Mouse (Mus musculus): ENCODE data around the gene Uncx. TPM values are rescaled to one million over a fixed set of nuclear protein-coding genes. Genes with fewer than 3 reads are reported as not detected.

Gene Uncx
- total RNA-seq (2012; rRNA removed) (not detected in 2 replicates), total RNA-seq (2014; rRNA removed) (not detected in 2 replicates), polyA plus RNA-seq (2012; ENCODE audit: insufficient read length, low read depth) (not detected in 2 replicates)

GRCm38 (mm10) chr5:139543214-139543613 is at the start of gene Uncx:
Gene Uncx, plus strand, starts transcription at chr5:139543494.
- TF ChIP-seq NELFE (IDR thresholded peaks at IDR 0.05; ENCODE audit: low read depth, low read length) (no peak), BHLHE40 (IDR thresholded peaks at IDR 0.05; ENCODE audit: low read depth, low read length) (no peak), EP300 (IDR thresholded peaks at IDR 0.05; ENCODE audit: low read length) (no peak), GABPA (IDR thresholded peaks at IDR 0.05; ENCODE audit: insufficient replicate concordance, low read depth, low read length) (no peak), NRF1 (IDR thresholded peaks at IDR 0.05; ENCODE audit: low read depth, low read length) (no peak), MXI1 (IDR thresholded peaks at IDR 0.05; ENCODE audit: low read depth, low read length) (no peak), CHD1 (IDR thresholded peaks at IDR 0.05; ENCODE audit: low read depth, low read length) (no peak), MEF2A (IDR thresholded peaks at IDR 0.05; ENCODE audit: borderline replicate concordance, low read depth, low read length) (no peak), KAT2A (IDR thresholded peaks at IDR 0.05; ENCODE audit: insufficient replicate concordance, low read length) (no peak), TCF12 (IDR thresholded peaks at IDR 0.05; ENCODE audit: low read depth, low read length) (no peak), ZMIZ1 (IDR thresholded peaks at IDR 0.05; ENCODE audit: low read depth, low read length) (no peak), MAFK (IDR thresholded peaks at IDR 0.05; ENCODE audit: insufficient replicate concordance, low read length) (no peak), JUN (IDR thresholded peaks at IDR 0.05; ENCODE audit: insufficient read depth, low read depth, low read length) (no peak), CHD2 (IDR thresholded peaks at IDR 0.05; ENCODE audit: low read length) (no peak), IRF4 (IDR thresholded peaks at IDR 0.05; ENCODE audit: low read depth, low read length) (no peak), MAZ (IDR thresholded peaks at IDR 0.05; ENCODE audit: low read depth, low read length) (no peak), ZNF384 (IDR thresholded peaks at IDR 0.05; ENCODE audit: low read depth, low read length) (no peak)
- Histone ChIP-seq H3K4me3 (replicated peaks in 1 of 3; ENCODE audit: low read depth in 2 of 3, low read length in 2 of 3, poor library complexity in 1 of 3) (no peak within 1 kb of the TSS), H3K79me2 (replicated peaks; ENCODE audit: control insufficient read depth, extremely low read depth, insufficient read depth, poor library complexity, severe bottlenecking) (no peaks in the 10 kb centered on the region), H3K9ac (ENCODE audit: insufficient read depth, low read depth) (no peak within 1 kb of the TSS), H3K9me3 (replicated peaks; ENCODE audit: low read length) (peaks cover 30% of the 10 kb centered on the region), H3K4me1 (ENCODE audit: control insufficient read depth in 1 of 2, insufficient read depth in 2 of 2) (no peaks in the 10 kb centered on the region), H3K36me3 (replicated peaks in 1 of 2; ENCODE audit: control insufficient read depth in 1 of 2, insufficient read depth in 1 of 2, low read length in 1 of 2) (no peaks in the 10 kb centered on the region), H3K27me3 (replicated peaks) (peaks cover 4% of the 10 kb centered on the region), H3K4me2 (ENCODE audit: insufficient read depth, low read depth, poor library complexity, severe bottlenecking) (no peak within 1 kb of the TSS), H3K27ac (ENCODE audit: insufficient read depth, low read depth) (no peak within 1 kb of the TSS)
- dilution Hi-C loops (cut with MboI; ENCODE audit: extremely low pct_ligation_motif_present, extremely low pct_unique_long_range_greater_than_20kb, low sequenced_read_pairs): no loop called here
- no peak for DNase-seq (ENCODE audit: extremely low read depth)
- in situ Hi-C loops (cut with MboI; ENCODE audit: low pct_ligation_motif_present, low pct_unique_long_range_greater_than_20kb, low sequenced_read_pairs): no loop called here

- Histone ChIP-seq H3K4me3 (replicated peaks in 1 of 3; ENCODE audit: low read depth in 2 of 3, low read length in 2 of 3, poor library complexity in 1 of 3) (no peak overlapping the region), H3K9ac (ENCODE audit: insufficient read depth, low read depth) (no peak overlapping the region), H3K4me1 (ENCODE audit: control insufficient read depth in 1 of 2, insufficient read depth in 2 of 2) (peaks cover 0 to 3% of the 10 kb centered on the region in 2 experiments; a peak in 2 of 4 replicates), H3K4me2 (ENCODE audit: insufficient read depth, low read depth, poor library complexity, severe bottlenecking) (no peak overlapping the region), H3K27ac (ENCODE audit: insufficient read depth, low read depth) (no peak overlapping the region), H3K9me3 (replicated peaks; ENCODE audit: low read length) (peaks cover 3% of the 10 kb centered on the region), H3K27me3 (replicated peaks) (peaks cover 38% of the 10 kb centered on the region), H3K36me3 (replicated peaks in 1 of 2; ENCODE audit: control insufficient read depth in 1 of 2, insufficient read depth in 1 of 2, low read length in 1 of 2) (no peaks in the 10 kb centered on the region), H3K79me2 (replicated peaks; ENCODE audit: control insufficient read depth, extremely low read depth, insufficient read depth, poor library complexity, severe bottlenecking) (no peaks in the 10 kb centered on the region)
- TF ChIP-seq CTCF (conservative IDR thresholded peaks at IDR 0.05 in 1 of 2, IDR thresholded peaks at IDR 0.05 in 1 of 2; ENCODE audit: low read depth in 2 of 2, low read length in 2 of 2): no peak
- no peak for TF ChIP-seq IRF4 (IDR thresholded peaks at IDR 0.05; ENCODE audit: low read depth, low read length)
- no peak for TF ChIP-seq USF1 (IDR thresholded peaks at IDR 0.05; ENCODE audit: low read depth, low read length)
- TF ChIP-seq MAFK (IDR thresholded peaks at IDR 0.05; ENCODE audit: insufficient replicate concordance, low read length): no peak
- TF ChIP-seq ELF1 (IDR thresholded peaks at IDR 0.05; ENCODE audit: low read depth, low read length): no peak
- TF ChIP-seq JUN (IDR thresholded peaks at IDR 0.05; ENCODE audit: insufficient read depth, low read depth, low read length): no peak
- no peak for TF ChIP-seq PAX5 (IDR thresholded peaks at IDR 0.05; ENCODE audit: low read length)
- no peak for TF ChIP-seq SIN3A (IDR thresholded peaks at IDR 0.05; ENCODE audit: low read length)
- no peak for TF ChIP-seq MYC (IDR thresholded peaks at IDR 0.05; ENCODE audit: low read depth, low read length)
- TF ChIP-seq ETS1 (conservative IDR thresholded peaks at IDR 0.05; ENCODE audit: low read depth, low read length): no peak
- no peak for TF ChIP-seq USF2 (conservative IDR thresholded peaks at IDR 0.05; ENCODE audit: low read depth, low read length)
- no peak for TF ChIP-seq EP300 (IDR thresholded peaks at IDR 0.05; ENCODE audit: low read length)
- in situ Hi-C loops (cut with MboI; ENCODE audit: low pct_ligation_motif_present, low pct_unique_long_range_greater_than_20kb, low sequenced_read_pairs) (no loop called here), dilution Hi-C loops (cut with MboI; ENCODE audit: extremely low pct_ligation_motif_present, extremely low pct_unique_long_range_greater_than_20kb, low sequenced_read_pairs) (no loop called here)
- DNase-seq (ENCODE audit: extremely low read depth): no peak
These were observed 49.6 kb upstream of the Uncx start for GRCm38 (mm10) chr5:139493690-139494089.

Measured in CH12.LX (cell line).